Comparison of ENCODE assay signal across 29 mouse cellular contexts in genomic region chrX:74030000-74030399, GRCm38 (mm10). TPM values are rescaled to one million over a fixed set of nuclear protein-coding genes. Genes with fewer than 3 reads are reported as not detected.
DNase-seq lines count a peak whose midpoint lies in the region; ATAC-seq and TF ChIP-seq lines count a peak whose summit lies in the region.
"Had no signal": no experiment of that assay in that cellular context is flagged by ENCODE, and none has a peak within 500 bp of the region (broad histone marks: within the 10 kb centered on the region; RNA-seq: fewer than 3 reads in every experiment).

No protein-coding gene starts in this region.

- 43% methylated on average over 1 of the region's 1 CpGs for WGBS in heart, embryonic 16.5 days
- WGBS in intestine, postnatal 0 days: 47% methylated on average over 1 of the region's 1 CpGs

- DNase-seq in heart, adult 18-20 months: no peak
- DNase-seq in kidney, adult 9 months: peak; percentile 71
- DNase-seq in kidney, postnatal 4 days: no peak
- no peak for DNase-seq in adrenal gland, adult 2 months
- no peak for DNase-seq in frontal cortex, postnatal 14 days (ENCODE audit: low spot score in 2 of 2)
- DNase-seq: adrenal gland, postnatal 14 days; B cell, adult 2 months; cerebellum, adult 8-10 months; cerebellum, postnatal 36 days; embryo, embryonic 11 days; gastrocnemius, postnatal 36 days; lung, postnatal 36 days; right cerebral cortex, postnatal 14 days; spleen, adult 18-20 months; thymus, postnatal 14 days had no signal

- H3K9me3 ChIP-seq in heart, embryonic 16.5 days (replicated peaks; ENCODE audit: control insufficient read depth, low read length): no peaks in the 10 kb centered on the region
- no peaks in the 10 kb centered on the region for H3K9me3 ChIP-seq in intestine, postnatal 0 days (ENCODE audit: control insufficient read depth)
- H3K9me3 ChIP-seq: embryonic facial prominence, embryonic 13.5 days; forebrain, embryonic 12.5 days; G1E; hindbrain, embryonic 12.5 days; lung, embryonic 15.5 days; megakaryocyte, embryonic 14.5 days; midbrain, embryonic 13.5 days had no signal

- peak overlapping the region; percentile 59 for H3K27ac ChIP-seq in heart, embryonic 16.5 days (ENCODE audit: low read length)
- no peak overlapping the region for H3K27ac ChIP-seq in intestine, postnatal 0 days (ENCODE audit: low read depth, low read length)
- H3K27ac ChIP-seq: embryonic facial prominence, embryonic 13.5 days; forebrain, embryonic 12.5 days; hindbrain, embryonic 12.5 days; left cerebral cortex, adult 2 months; liver, embryonic 14.5 days; lung, embryonic 15.5 days; midbrain, embryonic 13.5 days had no signal

- H3K4me1 ChIP-seq in heart, embryonic 16.5 days (ENCODE audit: control insufficient read depth, insufficient read depth, low read length): peaks cover 12% of the 10 kb centered on the region
- no peaks in the 10 kb centered on the region for H3K4me1 ChIP-seq in intestine, postnatal 0 days (replicated peaks; ENCODE audit: control insufficient read depth, insufficient read depth, low read length)
- H3K4me1 ChIP-seq: embryonic facial prominence, embryonic 13.5 days; forebrain, embryonic 12.5 days; hindbrain, embryonic 12.5 days; lung, embryonic 15.5 days; midbrain, embryonic 13.5 days had no signal

- no peak overlapping the region for H3K4me3 ChIP-seq in heart, embryonic 16.5 days (ENCODE audit: low read length)
- no peak overlapping the region for H3K4me3 ChIP-seq in intestine, postnatal 0 days (ENCODE audit: low read depth, low read length)
- H3K4me3 ChIP-seq: embryonic facial prominence, embryonic 13.5 days; erythroblast, embryonic 14.5 days; forebrain, embryonic 12.5 days; hindbrain, embryonic 12.5 days; left cerebral cortex, adult 2 months; lung, embryonic 15.5 days; megakaryocyte, embryonic 14.5 days; midbrain, embryonic 13.5 days had no signal

- no peak for TF ChIP-seq CTCF in intestine, postnatal 0 days (IDR thresholded peaks at IDR 0.05; ENCODE audit: low read depth)

- ATAC-seq in heart, embryonic 16.5 days (replicated peaks; ENCODE audit: extremely low read depth, insufficient read depth, low FRiP score): no peak
- ATAC-seq in intestine, postnatal 0 days: peak; percentile 60
- ATAC-seq: midbrain, embryonic 13.5 days had no signal

- H3K9ac ChIP-seq in heart, embryonic 16.5 days (ENCODE audit: low read length): no peak overlapping the region
- no peak overlapping the region for H3K9ac ChIP-seq in intestine, postnatal 0 days (ENCODE audit: low read depth, low read length)
- H3K9ac ChIP-seq: embryonic facial prominence, embryonic 13.5 days; forebrain, embryonic 12.5 days; hindbrain, embryonic 12.5 days; liver, embryonic 14.5 days; lung, embryonic 15.5 days; midbrain, embryonic 13.5 days had no signal

- H3K36me3 ChIP-seq in heart, embryonic 16.5 days (ENCODE audit: control insufficient read depth, insufficient read depth): peaks cover 2% of the 10 kb centered on the region
- no peaks in the 10 kb centered on the region for H3K36me3 ChIP-seq in intestine, postnatal 0 days (ENCODE audit: control insufficient read depth, insufficient read depth)
- H3K36me3 ChIP-seq: hindbrain, embryonic 12.5 days had no signal

- H3K4me2 ChIP-seq in heart, embryonic 16.5 days (ENCODE audit: low read depth, low read length): no peak overlapping the region
- H3K4me2 ChIP-seq in intestine, postnatal 0 days (replicated peaks; ENCODE audit: low read depth): no peak overlapping the region
- H3K4me2 ChIP-seq: embryonic facial prominence, embryonic 13.5 days; forebrain, embryonic 12.5 days; heart, embryonic 11.5 days; hindbrain, embryonic 12.5 days; lung, embryonic 15.5 days; midbrain, embryonic 13.5 days had no signal

- H3K27me3 ChIP-seq in heart, embryonic 16.5 days (ENCODE audit: control insufficient read depth, insufficient read depth, low read length): no peaks in the 10 kb centered on the region
- H3K27me3 ChIP-seq in intestine, postnatal 0 days (replicated peaks; ENCODE audit: control insufficient read depth, insufficient read depth, low read length): no peaks in the 10 kb centered on the region
- H3K27me3 ChIP-seq: CH12.LX; forebrain, embryonic 12.5 days; hindbrain, embryonic 12.5 days; lung, embryonic 15.5 days; midbrain, embryonic 13.5 days had no signal

RNA-seq across cellular contexts. Expression of gene Irak1, which starts 6.3 kb away (rescaled TPM):
- polyA plus RNA-seq in heart, embryonic 16.5 days (2015; fragmentation: Nextera tagmentation; extraction: Ambion mirVana): 53.0 and 55.9 TPM in 2 replicates
- 10 to 100 TPM; 54.9 to 61.8 TPM for total RNA-seq in heart, adult 18-20 months (2021)
- 21.6 and 22.7 TPM in 2 replicates for polyA plus RNA-seq in intestine, postnatal 0 days (2015; fragmentation: Nextera tagmentation; extraction: Ambion mirVana)
- 100 to 1,000 TPM; 113 to 130 TPM for total RNA-seq in adrenal gland, adult 2 months (2021)
- 586 and 733 TPM in 2 replicates for polyA plus RNA-seq in adrenal gland, adult 2 months (2012; rRNA removed)

Comparison
In these comparisons a context has a peak if more than half of its experiments do, and no peak if none do; other contexts are left out.
1. RNA of gene Irak1, which starts 6.3 kb away (polyA plus RNA-seq): 586 to 733 TPM in adrenal gland, adult 2 months; 53.0 to 55.9 TPM in heart, embryonic 16.5 days and 21.6 to 22.7 TPM in intestine, postnatal 0 days; every median in the first group is over 10 times any median in the second.